Mouse (Mus musculus): ENCODE results near the gene Ndufv1. TPM values are rescaled to one million over a fixed set of nuclear protein-coding genes. Genes with fewer than 3 reads are reported as not detected.

Ndufv1 gene
- polyA plus RNA-seq, 1 experiment from 2014 or later = 618 TPM

- 60% methylated on average over 5 of the region's 5 CpGs for WGBS
- H3K4me2 ChIP-seq (ENCODE audit: low read depth, low read length) = peak overlapping the region; percentile 96; the same call in 1 of the 2 replicates
- H3K27me3 ChIP-seq (ENCODE audit: control insufficient read depth, insufficient read depth, low read length) = no peaks in the 10 kb centered on the region
- H3K4me3 ChIP-seq (ENCODE audit: low read length) = no peak overlapping the region
- no peak for ATAC-seq (replicated peaks; ENCODE audit: extremely low read depth, insufficient read depth, low FRiP score)
- peak overlapping the region; percentile 99 for H3K27ac ChIP-seq (ENCODE audit: low read length)
- peaks cover 51% of the 10 kb centered on the region for H3K4me1 ChIP-seq (ENCODE audit: control insufficient read depth, insufficient read depth, low read length)
- peak overlapping the region; percentile 2; the same call in 1 of the 2 replicates for H3K9ac ChIP-seq (ENCODE audit: low read length)
- peaks cover 6% of the 10 kb centered on the region for H3K36me3 ChIP-seq (ENCODE audit: control insufficient read depth, insufficient read depth)
- no peaks in the 10 kb centered on the region for H3K9me3 ChIP-seq (replicated peaks; ENCODE audit: control insufficient read depth, low read length)
Observed at GRCm38 (mm10) chr19:4001752-4002151, 10.9 kb downstream of the Ndufv1 start.

- peak overlapping the region; percentile 99 for H3K27ac ChIP-seq (ENCODE audit: low read length)
- no peaks in the 10 kb centered on the region for H3K9me3 ChIP-seq (replicated peaks; ENCODE audit: control insufficient read depth, low read length)
- peaks cover 51% of the 10 kb centered on the region for H3K4me1 ChIP-seq (ENCODE audit: control insufficient read depth, insufficient read depth, low read length)
- no peak for ATAC-seq (replicated peaks; ENCODE audit: extremely low read depth, insufficient read depth, low FRiP score)
- peak overlapping the region; percentile 96 for H3K9ac ChIP-seq (ENCODE audit: low read length)
- H3K4me3 ChIP-seq (ENCODE audit: low read length) = peak overlapping the region; percentile 88
- H3K36me3 ChIP-seq (ENCODE audit: control insufficient read depth, insufficient read depth) = no peaks in the 10 kb centered on the region
- H3K27me3 ChIP-seq (ENCODE audit: control insufficient read depth, insufficient read depth, low read length) = no peaks in the 10 kb centered on the region
- peak overlapping the region; percentile 96 for H3K4me2 ChIP-seq (ENCODE audit: low read depth, low read length)
- 18% methylated on average over 17 of the region's 17 CpGs for WGBS
Observed at GRCm38 (mm10) chr19:4000949-4001525, 11.6 kb downstream of the Ndufv1 start.

GRCm38 (mm10) chr19:4000119-4000900 lies 12.3 kb downstream of the Ndufv1 start, which contains the start of the genes Nudt8 and Gm49405:
Gene Nudt8, plus strand, starts transcription at chr19:4000580.
Gene Gm49405, plus strand, starts transcription at chr19:4000626.
- ATAC-seq (replicated peaks; ENCODE audit: extremely low read depth, insufficient read depth, low FRiP score) = peak; percentile 87
- H3K36me3 ChIP-seq (ENCODE audit: control insufficient read depth, insufficient read depth) = no peaks in the 10 kb centered on the region

GRCm38 (mm10) chr19:3999121-3999730 lies 13.4 kb downstream of the Ndufv1 start:
- Histone ChIP-seq H3K9ac (ENCODE audit: low read length) (peak overlapping the region; percentile 96), H3K27me3 (ENCODE audit: control insufficient read depth, insufficient read depth, low read length) (no peaks in the 10 kb centered on the region), H3K4me1 (ENCODE audit: control insufficient read depth, insufficient read depth, low read length) (peaks cover 37% of the 10 kb centered on the region), H3K4me2 (ENCODE audit: low read depth, low read length) (peak overlapping the region; percentile 96), H3K27ac (ENCODE audit: low read length) (no peak overlapping the region), H3K4me3 (ENCODE audit: low read length) (peak overlapping the region; percentile 88; the same call in 1 of the 2 replicates), H3K9me3 (replicated peaks; ENCODE audit: control insufficient read depth, low read length) (no peaks in the 10 kb centered on the region), H3K36me3 (ENCODE audit: control insufficient read depth, insufficient read depth) (no peaks in the 10 kb centered on the region)
- 81% methylated on average over 9 of the region's 9 CpGs for WGBS
- no peak for ATAC-seq (replicated peaks; ENCODE audit: extremely low read depth, insufficient read depth, low FRiP score)

More at GRCm38 (mm10) chr19:4000119-4000900, 12.3 kb downstream of the Ndufv1 start, which contains the start of the genes Nudt8 and Gm49405:
- peak within 1 kb of the TSS; percentile 99 for H3K27ac ChIP-seq (ENCODE audit: low read length)
- peak within 1 kb of the TSS; percentile 96 for H3K9ac ChIP-seq (ENCODE audit: low read length)
- peaks cover 48% of the 10 kb centered on the region for H3K4me1 ChIP-seq (ENCODE audit: control insufficient read depth, insufficient read depth, low read length)
- under 1% methylated on average over 64 of the region's 64 CpGs for WGBS
- H3K4me3 ChIP-seq (ENCODE audit: low read length) = peak within 1 kb of the TSS; percentile 88
- no peaks in the 10 kb centered on the region for H3K9me3 ChIP-seq (replicated peaks; ENCODE audit: control insufficient read depth, low read length)
- H3K27me3 ChIP-seq (ENCODE audit: control insufficient read depth, insufficient read depth, low read length) = no peaks in the 10 kb centered on the region
- H3K4me2 ChIP-seq (ENCODE audit: low read depth, low read length) = peak within 1 kb of the TSS; percentile 96

- no peak overlapping the region for H3K4me2 ChIP-seq (ENCODE audit: low read depth, low read length)
- H3K9ac ChIP-seq (ENCODE audit: low read length) = no peak overlapping the region
- no peaks in the 10 kb centered on the region for H3K27me3 ChIP-seq (ENCODE audit: control insufficient read depth, insufficient read depth, low read length)
- no peak for ATAC-seq (replicated peaks; ENCODE audit: extremely low read depth, insufficient read depth, low FRiP score)
- no peak overlapping the region for H3K27ac ChIP-seq (ENCODE audit: low read length)
- no peak overlapping the region for H3K4me3 ChIP-seq (ENCODE audit: low read length)
- H3K4me1 ChIP-seq (ENCODE audit: control insufficient read depth, insufficient read depth, low read length) = peaks cover 29% of the 10 kb centered on the region
- WGBS = 73% methylated on average over 8 of the region's 8 CpGs
- H3K9me3 ChIP-seq (replicated peaks; ENCODE audit: control insufficient read depth, low read length) = no peaks in the 10 kb centered on the region
- no peaks in the 10 kb centered on the region for H3K36me3 ChIP-seq (ENCODE audit: control insufficient read depth, insufficient read depth)
Observed at GRCm38 (mm10) chr19:3998335-3998734, 14.3 kb downstream of the Ndufv1 start.

- no peaks in the 10 kb centered on the region for H3K9me3 ChIP-seq (replicated peaks; ENCODE audit: control insufficient read depth, low read length)
- ATAC-seq (replicated peaks; ENCODE audit: extremely low read depth, insufficient read depth, low FRiP score) = no peak
- H3K4me2 ChIP-seq (ENCODE audit: low read depth, low read length) = no peak overlapping the region
- H3K27me3 ChIP-seq (ENCODE audit: control insufficient read depth, insufficient read depth, low read length) = peaks cover 2% of the 10 kb centered on the region; the same call in 1 of the 2 replicates
- H3K9ac ChIP-seq (ENCODE audit: low read length) = no peak overlapping the region
- WGBS = 38% methylated on average over 8 of the region's 8 CpGs
- no peak overlapping the region for H3K27ac ChIP-seq (ENCODE audit: low read length)
- peaks cover 20% of the 10 kb centered on the region for H3K4me1 ChIP-seq (ENCODE audit: control insufficient read depth, insufficient read depth, low read length)
- H3K36me3 ChIP-seq (ENCODE audit: control insufficient read depth, insufficient read depth) = no peaks in the 10 kb centered on the region
- H3K4me3 ChIP-seq (ENCODE audit: low read length) = no peak overlapping the region
Observed at GRCm38 (mm10) chr19:3997231-3997630, 15.4 kb downstream of the Ndufv1 start.

- Histone ChIP-seq H3K9me3 (replicated peaks; ENCODE audit: control insufficient read depth, low read length) (no peaks in the 10 kb centered on the region), H3K4me1 (ENCODE audit: control insufficient read depth, insufficient read depth, low read length) (peaks cover 15% of the 10 kb centered on the region), H3K36me3 (ENCODE audit: control insufficient read depth, insufficient read depth) (no peaks in the 10 kb centered on the region), H3K27me3 (ENCODE audit: control insufficient read depth, insufficient read depth, low read length) (peaks cover 5% of the 10 kb centered on the region; the same call in 1 of the 2 replicates), H3K4me3 (ENCODE audit: low read length) (no peak overlapping the region), H3K4me2 (ENCODE audit: low read depth, low read length) (no peak overlapping the region), H3K9ac (ENCODE audit: low read length) (no peak overlapping the region), H3K27ac (ENCODE audit: low read length) (no peak overlapping the region)
- no peak for ATAC-seq (replicated peaks; ENCODE audit: extremely low read depth, insufficient read depth, low FRiP score)
- 88% methylated on average over 8 of the region's 8 CpGs for WGBS
Observed at GRCm38 (mm10) chr19:3996747-3997146, 15.9 kb downstream of the Ndufv1 start.

GRCm38 (mm10) chr19:3996106-3996505 lies 16.5 kb downstream of the Ndufv1 start:
- no peaks in the 10 kb centered on the region for H3K9me3 ChIP-seq (replicated peaks; ENCODE audit: control insufficient read depth, low read length)
- 62% methylated on average over 7 of the region's 7 CpGs for WGBS
- peaks cover 9% of the 10 kb centered on the region for H3K4me1 ChIP-seq (ENCODE audit: control insufficient read depth, insufficient read depth, low read length)
- peaks cover 5% of the 10 kb centered on the region; the same call in 1 of the 2 replicates for H3K27me3 ChIP-seq (ENCODE audit: control insufficient read depth, insufficient read depth, low read length)
- H3K36me3 ChIP-seq (ENCODE audit: control insufficient read depth, insufficient read depth) = no peaks in the 10 kb centered on the region
- no peak overlapping the region for H3K4me3 ChIP-seq (ENCODE audit: low read length)
- no peak for ATAC-seq (replicated peaks; ENCODE audit: extremely low read depth, insufficient read depth, low FRiP score)
- H3K9ac ChIP-seq (ENCODE audit: low read length) = no peak overlapping the region
- H3K4me2 ChIP-seq (ENCODE audit: low read depth, low read length) = no peak overlapping the region
- no peak overlapping the region for H3K27ac ChIP-seq (ENCODE audit: low read length)
